Mouse (Mus musculus) hematopoietic stem cell, adult 5-6 weeks (primary cell): ENCODE data around the gene Stn1. TPM values are rescaled to one million over a fixed set of nuclear protein-coding genes. Genes with fewer than 3 reads are reported as not detected.

Experiments
- ATAC-seq, 2 experiments: fragments of 125-278 bp in 1 of 2; replicated peaks in 1 of 2; 2 replicates each; pipeline ENCODE4 v1.8.0; 2016 to 2017; ENCODE audit warnings: inconsistent platforms in 2 of 2, mild to moderate bottlenecking in 2 of 2, moderate number of reproducible peaks in 2 of 2, low read depth in 1 of 2, moderate TSS enrichment in 1 of 2; ENCODE audit not compliant: low FRiP score in 2 of 2, poor library complexity in 2 of 2, severe bottlenecking in 2 of 2, insufficient read depth in 1 of 2, low TSS enrichment in 1 of 2
- total RNA-seq: library from RNA; stranded (forward); fragments of 172-1452, 232-1000 nt; gene quantifications from 2 replicates; pipeline ENCODE4 v1.2.3, GENCODE M21; 2017

Stn1 gene
- total RNA-seq, 1 experiment from 2014 or later, result 17.1 TPM

DNA sequence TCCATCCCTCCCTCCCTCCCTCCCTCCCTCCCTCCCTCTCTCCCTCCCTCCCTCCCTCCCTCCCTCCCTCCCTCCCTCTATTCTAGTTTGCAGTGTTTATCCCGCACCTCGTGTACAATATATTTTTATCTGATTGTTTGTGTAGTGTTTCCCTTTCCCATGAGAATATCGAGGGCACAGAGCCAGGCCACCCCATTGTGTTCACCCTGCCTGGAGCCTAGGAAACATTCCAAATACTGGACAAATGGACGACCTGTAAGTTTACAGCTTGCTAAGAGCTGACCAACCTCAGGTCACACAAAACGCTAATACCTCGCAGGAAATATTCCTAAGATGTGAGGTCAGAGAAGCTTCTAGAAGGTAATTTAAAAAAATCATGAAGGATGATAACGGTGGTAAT lies 85.1 kb downstream of the Stn1 start:
- ATAC-seq, result no peak

DNA sequence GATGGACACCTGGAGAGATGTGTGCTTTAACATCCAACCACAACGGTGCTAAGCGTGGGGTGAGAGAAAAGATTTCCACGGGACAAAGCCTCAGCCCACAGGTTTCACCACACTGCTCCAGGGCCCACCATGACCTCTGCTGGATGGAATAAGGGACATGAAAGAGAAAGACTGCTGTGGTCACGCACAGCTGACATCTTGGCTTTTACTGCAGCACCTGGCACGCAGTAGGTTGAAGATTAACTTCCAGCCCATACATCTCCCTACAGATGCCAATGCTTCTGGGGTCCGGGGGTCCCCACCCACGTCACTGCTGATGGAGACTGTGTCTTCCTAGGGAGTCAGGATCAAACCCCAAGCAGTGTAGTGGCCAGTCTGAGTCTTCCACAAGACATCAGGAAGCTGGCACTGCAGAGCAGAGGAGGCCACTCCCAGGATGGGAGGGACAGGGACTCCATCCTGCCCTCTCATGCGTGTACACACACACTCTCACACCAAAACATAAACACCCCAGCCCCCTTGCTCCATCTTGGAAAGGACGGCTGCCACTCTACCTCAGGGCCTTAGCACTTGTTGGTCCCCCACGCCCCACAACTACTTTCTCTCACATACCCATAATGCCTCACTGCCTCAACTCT lies 85.7 kb downstream of the Stn1 start:
- ATAC-seq, result no peak

Other genes starting within 250 kb of the Stn1 start
- gene Sh3pxd2a, start 73.1 kb downstream of the Stn1 start, total RNA-seq, result 4.0 and 4.2 TPM in 2 replicates
- gene Slk, start 42.2 kb upstream of the Stn1 start, total RNA-seq, result 170 and 191 TPM in 2 replicates
- not detected in 2 replicates for gene Col17a1, start 154.6 kb upstream of the Stn1 start, total RNA-seq
- gene Sfr1, start 194.2 kb upstream of the Stn1 start, total RNA-seq, result 209 and 264 TPM in 2 replicates